Mouse (Mus musculus): ENCODE results near the gene Prkg2. TPM values are rescaled to one million over a fixed set of nuclear protein-coding genes. Genes with fewer than 3 reads are reported as not detected.

Gene Prkg2
- 8.1 TPM for polyA plus RNA-seq (2014; fragmentation: Illumina TruSeq; extraction: RNeasy Lipid Tissue Mini Kit (QIAGEN cat#74804); ENCODE audit: insufficient read depth, low read depth, low replicate concordance)

GRCm38 (mm10) chr5:99036596-99037441, at the start of gene Prkg2:
Prkg2 (minus strand) TSS chr5:99037351.

Other genes starting within 250 kb of the Prkg2 start
- gene Bmp3, start 182.9 kb downstream of the Prkg2 start, polyA plus RNA-seq (2014; fragmentation: Illumina TruSeq; extraction: RNeasy Lipid Tissue Mini Kit (QIAGEN cat#74804); ENCODE audit: insufficient read depth, low read depth, low replicate concordance): 10.7 TPM

Data from lung, adult 10 weeks (tissue).